Mouse (Mus musculus) intestine, postnatal 0 days (tissue): Measurements from ENCODE around the gene Ap2a2. TPM values are rescaled to one million over a fixed set of nuclear protein-coding genes. Genes with fewer than 3 reads are reported as not detected.

Experiments used
- ATAC-seq: fragments of 200-750 bp; cut with Nextera tagmentation; 2 replicates; pipeline ENCODE4 v1.8.0; 2017; ENCODE audit warnings: mild to moderate bottlenecking, moderate TSS enrichment, moderate library complexity
- H3K27ac ChIP-seq: fragments of 300-500 bp; sonication (generic); 2 replicates; pipeline ENCODE4 v1.5.1; 2014; ENCODE audit warnings: mild to moderate bottlenecking, low read depth, low read length, moderate library complexity
- H3K27me3 ChIP-seq: fragments of 300-500 bp; sonication (generic); replicated peaks from 2 replicates; pipeline ENCODE4 v1.6.1; 2014; ENCODE audit warnings: low read length, mixed read lengths; ENCODE audit not compliant: control insufficient read depth, insufficient read depth
- H3K36me3 ChIP-seq: fragments of 300-500 bp; sonication (generic); 2 replicates; pipeline ENCODE4 v1.6.1; 2014; ENCODE audit warnings: mild to moderate bottlenecking, moderate library complexity; ENCODE audit not compliant: control insufficient read depth, insufficient read depth
- H3K4me1 ChIP-seq: fragments of 300-500 bp; sonication (generic); replicated peaks from 2 replicates; pipeline ENCODE4 v1.6.1; 2014; ENCODE audit warnings: antibody characterized with exemption, low read length, mixed read lengths; ENCODE audit not compliant: control insufficient read depth, insufficient read depth
- H3K4me2 ChIP-seq: fragments of 300-500 bp; sonication (generic); replicated peaks from 2 replicates; pipeline ENCODE4 v1.6.1; 2014; ENCODE audit warnings: low read depth, mild to moderate bottlenecking, moderate library complexity
- H3K4me3 ChIP-seq: fragments of 300-500 bp; sonication (generic); 2 replicates; pipeline ENCODE4 v1.5.1; 2014; ENCODE audit warnings: low read depth, low read length
- H3K9ac ChIP-seq: fragments of 300-500 bp; sonication (generic); 2 replicates; pipeline ENCODE4 v1.6.1; 2014; ENCODE audit warnings: mild to moderate bottlenecking, low read depth, low read length
- H3K9me3 ChIP-seq: fragments of 300-500 bp; sonication (generic); 2 replicates; pipeline ENCODE4 v1.6.1; 2016; ENCODE audit warnings: mixed run types; ENCODE audit not compliant: control insufficient read depth
- CTCF ChIP-seq: sonication (generic); IDR thresholded peaks from 2 replicates; pipeline ENCODE4 v1.5.1; 2016; ENCODE audit warnings: low read depth, mild to moderate bottlenecking, control low read depth, antibody characterized with exemption, moderate library complexity
- WGBS: fragments of 180-500 bp; shearing (Covaris S2); extraction: QIAGEN DNeasy Blood & Tissue Kit; methylation state at CpG from one replicate; pipeline ENCODE4 v1.1.7; 2014; 5-methylcytosine and 5-hydroxymethylcytosine counted together
- polyA plus RNA-seq: library from polyadenylated mRNA; unstranded; fragments of >200 nt; fragmentation: Nextera tagmentation; extraction: Ambion mirVana; gene quantifications from 2 replicates; pipeline ENCODE4 v1.2.1, GENCODE M21; 2015

The Ap2a2 gene
- polyA plus RNA-seq, 1 experiment from 2014 or later, result 69.7 TPM

DNA sequence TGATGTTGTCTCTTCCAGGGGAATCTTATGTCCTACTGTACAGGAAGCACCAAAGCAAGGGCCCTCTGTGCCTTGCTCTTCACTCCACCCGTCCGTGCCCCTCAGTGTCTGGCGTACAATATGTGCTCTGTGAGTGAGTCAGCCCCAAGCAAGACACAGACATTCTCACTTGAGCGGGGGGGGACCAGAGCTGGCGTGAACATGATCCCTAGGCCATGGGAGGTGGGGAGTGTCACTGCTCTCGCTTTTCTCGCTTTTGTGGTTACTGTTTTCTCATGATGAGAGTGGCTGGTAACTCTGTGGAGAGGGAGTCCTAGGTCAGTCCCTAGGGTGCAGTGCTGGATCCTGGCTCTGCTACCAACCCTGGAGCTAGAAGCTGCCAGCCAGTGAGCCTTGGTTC, 2.6 kb downstream of the Ap2a2 start:
- WGBS, result 62% methylated on average over 7 of the region's 7 CpGs
- no peaks in the 10 kb centered on the region for H3K27me3 ChIP-seq
- H3K9me3 ChIP-seq, result no peaks in the 10 kb centered on the region
- peak overlapping the region; percentile 30; the same call in 1 of the 2 replicates for H3K4me2 ChIP-seq
- H3K27ac ChIP-seq, result peak overlapping the region; percentile 15; the same call in 1 of the 2 replicates
- H3K9ac ChIP-seq, result no peak overlapping the region
- H3K4me3 ChIP-seq, result no peak overlapping the region
- H3K36me3 ChIP-seq, result no peaks in the 10 kb centered on the region
- no peak for TF ChIP-seq CTCF
- H3K4me1 ChIP-seq, result peaks cover 3% of the 10 kb centered on the region; the same call in 1 of the 2 replicates
- no peak for ATAC-seq

- TF ChIP-seq CTCF, result no peak
- Histone ChIP-seq H3K9me3 (no peaks in the 10 kb centered on the region), H3K4me1 (no peaks in the 10 kb centered on the region; the same call in 1 of the 2 replicates), H3K27me3 (no peaks in the 10 kb centered on the region), H3K27ac (no peak overlapping the region), H3K4me3 (no peak overlapping the region), H3K4me2 (no peak overlapping the region), H3K9ac (no peak overlapping the region), H3K36me3 (no peaks in the 10 kb centered on the region; the same call in 1 of the 2 replicates)
- ATAC-seq, result no peak
- 73% methylated on average over 7 of the region's 7 CpGs for WGBS
Measured at GRCm38 (mm10) chr7:141566587-141566986, 4.6 kb downstream of the Ap2a2 start.

GRCm38 (mm10) chr7:141569283-141569803, 7.4 kb downstream of the Ap2a2 start:
- Histone ChIP-seq H3K27ac (peak overlapping the region; percentile 52), H3K27me3 (no peaks in the 10 kb centered on the region), H3K4me1 (no peaks in the 10 kb centered on the region; the same call in 1 of the 2 replicates), H3K9ac (no peak overlapping the region), H3K4me2 (0 out of 2 replicates have a peak overlapping the region, but pooled peaks have one; percentile 25), H3K4me3 (no peak overlapping the region), H3K36me3 (no peaks in the 10 kb centered on the region; the same call in 1 of the 2 replicates), H3K9me3 (no peaks in the 10 kb centered on the region)
- 37% methylated on average over 9 of the region's 9 CpGs for WGBS
- TF ChIP-seq CTCF, result no peak
- ATAC-seq, result peak; percentile 66

DNA sequence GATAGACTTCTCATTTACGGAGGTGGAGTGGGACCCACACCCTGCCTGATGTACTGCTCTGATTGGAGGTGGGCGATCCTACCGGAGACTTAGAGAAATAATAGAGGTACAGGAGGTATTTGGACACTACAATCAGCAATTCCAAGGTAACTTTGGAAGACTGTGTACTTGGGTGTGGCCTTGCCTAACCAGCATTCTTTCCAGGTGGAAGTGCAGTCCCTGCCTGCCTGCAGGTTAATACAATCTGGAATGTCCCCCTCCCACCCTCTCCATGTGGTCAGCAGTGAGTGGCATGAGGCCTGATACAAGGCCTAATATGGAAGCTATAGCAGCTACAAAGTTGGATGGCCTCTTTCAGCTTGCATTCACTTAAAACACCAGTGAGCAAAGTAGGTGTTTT, 7.9 kb downstream of the Ap2a2 start:
- no peak overlapping the region for H3K9ac ChIP-seq
- peak; percentile 10; the same call in 1 of the 2 replicates for ATAC-seq
- 52% methylated on average over 3 of the region's 3 CpGs for WGBS
- H3K36me3 ChIP-seq, result no peaks in the 10 kb centered on the region; the same call in 1 of the 2 replicates
- H3K4me1 ChIP-seq, result no peaks in the 10 kb centered on the region; the same call in 1 of the 2 replicates
- no peak for TF ChIP-seq CTCF
- no peaks in the 10 kb centered on the region for H3K27me3 ChIP-seq
- H3K27ac ChIP-seq, result peak overlapping the region; percentile 52
- no peaks in the 10 kb centered on the region for H3K9me3 ChIP-seq
- no peak overlapping the region for H3K4me3 ChIP-seq
- H3K4me2 ChIP-seq, result 0 out of 2 replicates have a peak overlapping the region, but pooled peaks have one; percentile 10

DNA sequence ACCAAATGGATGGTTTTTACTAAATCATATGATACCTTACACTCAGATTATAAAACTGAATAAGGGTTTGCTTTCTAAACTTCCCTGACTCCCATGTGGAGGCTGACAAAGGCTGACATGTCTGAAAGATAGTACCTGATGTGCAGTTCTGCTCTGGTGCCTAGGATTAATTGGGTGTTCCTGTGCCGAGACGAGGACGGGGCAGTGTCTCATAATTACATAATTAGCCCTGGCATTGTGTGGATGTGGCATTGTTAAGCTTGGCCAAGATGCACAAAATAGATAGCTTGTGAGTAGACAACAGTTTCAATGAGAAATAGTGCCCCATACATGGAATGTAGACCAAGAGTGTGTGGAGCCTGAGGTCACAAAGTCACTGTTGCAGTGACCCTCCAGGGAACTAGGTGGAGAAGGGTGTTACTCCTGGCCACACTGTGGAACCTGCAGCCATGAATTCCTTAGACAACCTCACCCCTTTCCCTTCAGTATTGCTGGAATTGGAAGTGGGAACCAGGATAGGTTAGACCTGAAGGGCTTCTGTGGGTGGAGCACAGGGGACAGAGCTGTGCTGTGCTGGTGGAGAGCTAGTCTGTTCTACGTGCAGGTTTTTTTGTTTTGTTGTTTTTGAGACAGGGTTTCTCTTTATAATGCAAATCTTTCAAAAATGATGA, 8.8 kb downstream of the Ap2a2 start:
- Histone ChIP-seq H3K9me3 (no peaks in the 10 kb centered on the region), H3K36me3 (no peaks in the 10 kb centered on the region; the same call in 1 of the 2 replicates), H3K27ac (no peak overlapping the region), H3K4me2 (no peak overlapping the region), H3K4me1 (no peaks in the 10 kb centered on the region; the same call in 1 of the 2 replicates), H3K27me3 (no peaks in the 10 kb centered on the region), H3K9ac (no peak overlapping the region), H3K4me3 (no peak overlapping the region)
- TF ChIP-seq CTCF, result no peak
- 79% methylated on average over 4 of the region's 4 CpGs for WGBS
- no peak for ATAC-seq

GRCm38 (mm10) chr7:141574041-141574440, 12.1 kb downstream of the Ap2a2 start:
- WGBS, result 42% methylated on average over 3 of the region's 3 CpGs
- Histone ChIP-seq H3K27ac (no peak overlapping the region), H3K4me2 (no peak overlapping the region), H3K36me3 (no peaks in the 10 kb centered on the region; the same call in 1 of the 2 replicates), H3K27me3 (no peaks in the 10 kb centered on the region), H3K4me3 (no peak overlapping the region), H3K9me3 (no peaks in the 10 kb centered on the region), H3K9ac (no peak overlapping the region), H3K4me1 (peaks cover 9% of the 10 kb centered on the region; the same call in 1 of the 2 replicates)
- ATAC-seq, result no peak
- TF ChIP-seq CTCF, result no peak
